Mouse (Mus musculus) testis, adult 2 months (tissue): ENCODE data around the gene Nomo1.

Source experiments
- CTCF ChIP-seq: fragments of 200-500 bp; IDR thresholded peaks from 2 replicates; pipeline ENCODE4 v1.5.1; 2012; ENCODE audit warnings: low read depth, mild to moderate bottlenecking, inconsistent platforms, low read length, moderate library complexity; ENCODE audit not compliant: control insufficient read depth, insufficient read depth, insufficient replicate concordance
- POLR2A ChIP-seq: fragments of 200-500 bp; IDR thresholded peaks from 2 replicates; pipeline ENCODE4 v1.6.1; 2012; ENCODE audit warnings: low read depth, mild to moderate bottlenecking, inconsistent platforms, low read length, moderate library complexity; ENCODE audit not compliant: control insufficient read depth

DNA sequence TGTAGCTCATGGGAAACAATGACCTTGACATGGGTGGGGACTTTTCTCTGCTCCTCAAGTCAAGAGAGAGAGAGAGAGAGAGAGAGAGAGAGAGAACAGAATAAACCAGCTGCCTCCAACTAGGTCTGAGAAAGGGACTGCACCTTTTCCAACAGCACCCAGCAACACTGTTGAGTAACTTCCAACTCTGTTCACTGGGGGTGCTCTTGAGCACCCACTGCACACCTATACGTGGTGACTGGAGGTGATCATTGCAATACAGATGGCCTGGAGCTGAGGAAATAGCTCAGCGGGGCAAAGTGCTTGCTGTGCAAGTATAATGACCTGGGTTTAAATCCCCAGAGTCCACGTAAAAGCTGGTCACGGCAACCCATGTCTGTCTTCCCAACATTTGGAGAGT, 30.8 kb upstream of the Nomo1 start:
- TF ChIP-seq CTCF (no peak), POLR2A (no peak)
